Mouse (Mus musculus): ENCODE results near the gene Flt3l. TPM values are rescaled to one million over a fixed set of nuclear protein-coding genes. Genes with fewer than 3 reads are reported as not detected.
A peak's percentile ranks its signal among the peaks of the same experiment; 100 is the strongest.
"Not testable (repeated sequence)": the region's sequence is repeated elsewhere in the genome, so short reads cannot be mapped to it uniquely, and the experiment has no call there.

The Flt3l gene
- total and polyA plus RNA-seq, 3 experiments, result 5.5 to 59.1 (median 6.4) TPM

GRCm38 (mm10) chr7:45102940-45103585 lies 33.2 kb downstream of the Flt3l start:
- H3K4me1 ChIP-seq (ENCODE audit: control insufficient read depth, insufficient read depth, low read length), result peaks cover 16% of the 10 kb centered on the region
- 31% methylated on average over 9 of the region's 9 CpGs for WGBS
- peak overlapping the region; percentile 54 for H3K4me3 ChIP-seq
- intact Hi-C loops (cut with DNase I), result loop anchor here (2.0 kb wide), 2 partner anchors 18 to 20 kb away; no protein-coding TSS in a partner anchor
- peaks cover 2% of the 10 kb centered on the region for H3K79me2 ChIP-seq (replicated peaks; ENCODE audit: control insufficient read depth, insufficient read depth, low read length)
- H3K36me3 ChIP-seq (ENCODE audit: control insufficient read depth, insufficient read depth, low read length), result 0 out of 2 replicates have a peak, but pooled peaks cover 4% of the 10 kb centered on the region
- H3K27ac ChIP-seq, result peak overlapping the region; percentile 95
- TF ChIP-seq CTCF (IDR thresholded peaks at IDR 0.05) (0 out of 2 replicates have a peak, but pooled peaks have one; percentile 3), EP300 (IDR thresholded peaks at IDR 0.05; ENCODE audit: insufficient read depth, low read depth, low read length) (0 out of 2 replicates have a peak, but pooled peaks have one; percentile 2), POLR2A (IDR thresholded peaks at IDR 0.05; ENCODE audit: insufficient read depth, low read depth, low read length) (peak; percentile 38; the same call in 1 of the 2 replicates)
- DNase-seq, result peak; percentile 57 to 64
- no peaks in the 10 kb centered on the region for H3K27me3 ChIP-seq (ENCODE audit: control insufficient read depth, insufficient read depth, low read length)
- peak overlapping the region; percentile 78 for H3K9ac ChIP-seq (ENCODE audit: low read depth, low read length)

GRCm38 (mm10) chr7:45102441-45102840 lies 33.8 kb downstream of the Flt3l start:
- H3K4me3 ChIP-seq, result peak overlapping the region; percentile 54
- intact Hi-C loops (cut with DNase I), result loop anchor here (2.0 kb wide), 2 partner anchors 18 to 20 kb away; no protein-coding TSS in a partner anchor
- peaks cover 16% of the 10 kb centered on the region for H3K4me1 ChIP-seq (ENCODE audit: control insufficient read depth, insufficient read depth, low read length)
- peak overlapping the region; percentile 95 for H3K27ac ChIP-seq
- TF ChIP-seq EP300 (IDR thresholded peaks at IDR 0.05; ENCODE audit: insufficient read depth, low read depth, low read length), result 0 out of 2 replicates have a peak, but pooled peaks have one; percentile 6
- no peak for TF ChIP-seq POLR2A (IDR thresholded peaks at IDR 0.05; ENCODE audit: insufficient read depth, low read depth, low read length)
- WGBS, result 69% methylated on average over 11 of the region's 11 CpGs
- no peaks in the 10 kb centered on the region for H3K27me3 ChIP-seq (ENCODE audit: control insufficient read depth, insufficient read depth, low read length)
- 0 out of 2 replicates have a peak, but pooled peaks cover 4% of the 10 kb centered on the region for H3K36me3 ChIP-seq (ENCODE audit: control insufficient read depth, insufficient read depth, low read length)
- peaks cover 2% of the 10 kb centered on the region for H3K79me2 ChIP-seq (replicated peaks; ENCODE audit: control insufficient read depth, insufficient read depth, low read length)
- DNase-seq, result no peak
- H3K9ac ChIP-seq (ENCODE audit: low read depth, low read length), result peak overlapping the region; percentile 25; the same call in 1 of the 2 replicates

GRCm38 (mm10) chr7:45100046-45100445 lies 36.2 kb downstream of the Flt3l start:
- intact Hi-C loops (cut with DNase I), result no loop called here
- Histone ChIP-seq H3K36me3 (ENCODE audit: control insufficient read depth, insufficient read depth, low read length) (0 out of 2 replicates have a peak, but pooled peaks cover 4% of the 10 kb centered on the region), H3K9ac (ENCODE audit: low read depth, low read length) (no peak overlapping the region), H3K4me3 (no peak overlapping the region), H3K79me2 (replicated peaks; ENCODE audit: control insufficient read depth, insufficient read depth, low read length) (peaks cover 2% of the 10 kb centered on the region), H3K4me1 (ENCODE audit: control insufficient read depth, insufficient read depth, low read length) (peaks cover 16% of the 10 kb centered on the region), H3K27ac (no peak overlapping the region; the same call in 1 of the 2 replicates), H3K27me3 (ENCODE audit: control insufficient read depth, insufficient read depth, low read length) (no peaks in the 10 kb centered on the region)
- TF ChIP-seq CTCF (IDR thresholded peaks at IDR 0.05) (no peak), EP300 (IDR thresholded peaks at IDR 0.05; ENCODE audit: insufficient read depth, low read depth, low read length) (no peak), POLR2A (IDR thresholded peaks at IDR 0.05; ENCODE audit: insufficient read depth, low read depth, low read length) (no peak)
- WGBS, result 93% methylated on average over 6 of the region's 6 CpGs
- DNase-seq, result no peak

- TF ChIP-seq CTCF (IDR thresholded peaks at IDR 0.05), result peak; percentile 57
- TF ChIP-seq POLR2A (IDR thresholded peaks at IDR 0.05; ENCODE audit: insufficient read depth, low read depth, low read length), result no peak
- Histone ChIP-seq H3K27ac (no peak overlapping the region), H3K36me3 (ENCODE audit: control insufficient read depth, insufficient read depth, low read length) (0 out of 2 replicates have a peak, but pooled peaks cover 4% of the 10 kb centered on the region), H3K4me1 (ENCODE audit: control insufficient read depth, insufficient read depth, low read length) (peaks cover 10% of the 10 kb centered on the region), H3K27me3 (ENCODE audit: control insufficient read depth, insufficient read depth, low read length) (no peaks in the 10 kb centered on the region), H3K9ac (ENCODE audit: low read depth, low read length) (no peak overlapping the region), H3K4me3 (no peak overlapping the region), H3K79me2 (replicated peaks; ENCODE audit: control insufficient read depth, insufficient read depth, low read length) (peaks cover 2% of the 10 kb centered on the region)
- DNase-seq, result no peak
- 88% methylated on average over 8 of the region's 8 CpGs for WGBS
- intact Hi-C loops (cut with DNase I), result no loop called here
These were observed 37.5 kb downstream of the Flt3l start for GRCm38 (mm10) chr7:45098541-45099240.

- H3K4me1 ChIP-seq (ENCODE audit: control insufficient read depth, insufficient read depth, low read length), result peaks cover 6% of the 10 kb centered on the region
- DNase-seq, result peak in 1 of 2 experiments; percentile 63
- H3K27me3 ChIP-seq (ENCODE audit: control insufficient read depth, insufficient read depth, low read length), result no peaks in the 10 kb centered on the region
- H3K4me3 ChIP-seq, result no peak overlapping the region
- H3K36me3 ChIP-seq (ENCODE audit: control insufficient read depth, insufficient read depth, low read length), result 0 out of 2 replicates have a peak, but pooled peaks cover 3% of the 10 kb centered on the region
- WGBS, result 30% methylated on average over 6 of the region's 6 CpGs
- no peaks in the 10 kb centered on the region; the same call in 1 of the 2 replicates for H3K79me2 ChIP-seq (replicated peaks; ENCODE audit: control insufficient read depth, insufficient read depth, low read length)
- no peak for TF ChIP-seq POLR2A (IDR thresholded peaks at IDR 0.05; ENCODE audit: insufficient read depth, low read depth, low read length)
- no peak for TF ChIP-seq EP300 (IDR thresholded peaks at IDR 0.05; ENCODE audit: insufficient read depth, low read depth, low read length)
- TF ChIP-seq CTCF (IDR thresholded peaks at IDR 0.05), result no peak
- H3K27ac ChIP-seq, result peak overlapping the region; percentile 52
- intact Hi-C loops (cut with DNase I), result no loop called here
- H3K9ac ChIP-seq (ENCODE audit: low read depth, low read length), result no peak overlapping the region
These were observed 38.8 kb downstream of the Flt3l start for GRCm38 (mm10) chr7:45097479-45097878.

GRCm38 (mm10) chr7:45095965-45096364 lies 40.3 kb downstream of the Flt3l start:
- H3K36me3 ChIP-seq (ENCODE audit: control insufficient read depth, insufficient read depth, low read length), result not testable (repeated sequence)

More at GRCm38 (mm10) chr7:45095965-45096364, 40.3 kb downstream of the Flt3l start:
- 97% methylated on average over 14 of the region's 14 CpGs for WGBS
- DNase-seq; H3K4me3 ChIP-seq; H3K4me1 ChIP-seq (ENCODE audit: control insufficient read depth, insufficient read depth, low read length); H3K79me2 ChIP-seq (replicated peaks; ENCODE audit: control insufficient read depth, insufficient read depth, low read length); H3K27me3 ChIP-seq (ENCODE audit: control insufficient read depth, insufficient read depth, low read length); H3K9ac ChIP-seq (ENCODE audit: low read depth, low read length); intact Hi-C loops (cut with DNase I); H3K27ac ChIP-seq: not testable (repeated sequence)
